ENCODE assay signal across 18 mouse cellular contexts in genomic region chr11:23303126-23303525, GRCm38 (mm10).
"Had no signal": no experiment of that assay in that cellular context is flagged by ENCODE, and none has a peak within 500 bp of the region (broad histone marks: within the 10 kb centered on the region; RNA-seq: fewer than 3 reads in every experiment).

No protein-coding gene starts in this region.

- ATAC-seq: midbrain, embryonic 13.5 days; midbrain, embryonic 16.5 days had no signal

- DNase-seq: lung, adult 18-20 months; lung, embryonic 14.5 days; lung, postnatal 10 days; lung, postnatal 4 days; retina, postnatal 1 day; right cerebral cortex, adult 18-20 months; right cerebral cortex, postnatal 25 days; right cerebral cortex, postnatal 4 days; spleen, adult 18-20 months; thymus, adult 18-20 months; thymus, postnatal 14 days; thymus, postnatal 36 days had no signal

- H3K4me2 ChIP-seq: lung, embryonic 14.5 days; midbrain, embryonic 13.5 days; neural tube, embryonic 13.5 days; neural tube, embryonic 15.5 days had no signal

- H3K27ac ChIP-seq: midbrain, embryonic 10.5 days; midbrain, embryonic 13.5 days; neural tube, embryonic 13.5 days; neural tube, embryonic 15.5 days had no signal

- H3K9ac ChIP-seq: lung, embryonic 14.5 days; midbrain, embryonic 13.5 days; neural tube, embryonic 13.5 days; neural tube, embryonic 15.5 days had no signal

- H3K27me3 ChIP-seq: midbrain, embryonic 13.5 days; neural tube, embryonic 13.5 days; neural tube, embryonic 15.5 days had no signal

- H3K9me3 ChIP-seq: midbrain, embryonic 10.5 days; midbrain, embryonic 13.5 days; neural tube, embryonic 13.5 days; neural tube, embryonic 15.5 days had no signal

- H3K4me3 ChIP-seq: midbrain, embryonic 10.5 days; midbrain, embryonic 13.5 days; myocyte; neural tube, embryonic 13.5 days; neural tube, embryonic 15.5 days had no signal
